Mouse (Mus musculus): Measurements from ENCODE around the gene Dmrt2.

Gene Dmrt2

DNA sequence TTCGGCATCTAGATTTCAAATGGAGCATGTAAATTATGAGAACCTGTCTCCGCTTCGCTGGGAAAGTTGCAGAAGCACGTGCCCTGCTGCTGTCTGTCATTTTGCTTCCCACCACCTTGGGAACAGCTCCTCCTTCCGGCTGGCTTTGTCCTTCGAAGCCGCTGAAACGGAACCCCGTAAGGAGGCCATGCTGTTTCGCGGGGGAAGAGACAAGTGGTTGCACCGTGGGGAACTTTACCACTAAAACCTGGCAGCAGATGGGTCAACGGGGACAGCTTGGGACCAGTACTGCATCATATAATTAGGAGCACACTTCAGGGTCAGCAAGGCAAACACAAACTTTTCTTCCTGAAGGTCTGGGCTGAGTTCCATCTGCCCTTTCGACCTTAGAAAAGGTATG, 26.6 kb downstream of the Dmrt2 start:
- DNase-seq, result no peak

DNA sequence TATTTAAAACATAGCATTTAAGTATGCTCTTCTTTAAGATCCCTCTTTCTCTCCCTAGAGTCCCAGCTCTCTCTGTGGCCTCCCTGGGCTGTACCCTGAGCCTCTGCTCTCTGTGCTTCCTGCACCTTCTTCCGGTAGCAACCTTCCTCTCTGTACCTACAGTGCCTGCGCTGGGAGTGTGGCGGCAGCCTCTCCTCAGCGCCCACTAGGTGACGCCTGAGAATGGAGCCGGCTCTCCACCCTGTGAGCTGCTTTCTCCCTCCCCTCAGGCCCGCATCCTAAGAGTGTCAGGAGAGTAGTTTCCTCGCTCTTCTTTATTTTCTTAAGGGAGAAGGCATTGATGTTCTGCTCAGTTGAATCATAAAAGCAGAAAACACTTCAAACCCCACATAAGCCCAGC, 41.2 kb downstream of the Dmrt2 start:
- peak; percentile 69 for DNase-seq

DNA sequence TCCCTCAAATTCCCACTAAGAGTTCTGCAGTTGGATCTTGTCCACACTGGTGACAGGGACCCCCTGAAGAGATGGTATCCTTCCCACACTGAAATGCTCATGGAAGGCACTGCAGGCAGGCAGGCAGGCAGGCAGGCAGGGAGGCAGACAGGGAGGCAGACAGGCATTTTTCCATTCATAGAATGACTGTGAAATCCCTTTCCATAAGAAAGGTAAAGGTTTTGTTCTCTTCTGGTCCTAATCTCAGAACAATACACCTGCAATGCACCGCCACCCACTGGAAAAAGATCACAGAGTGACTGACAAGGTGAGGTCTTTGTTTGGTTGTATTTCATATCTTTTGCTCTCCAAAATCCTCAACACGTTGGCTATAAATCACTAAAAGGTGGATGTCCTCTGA, 42.7 kb downstream of the Dmrt2 start:
- no peak for DNase-seq

DNA sequence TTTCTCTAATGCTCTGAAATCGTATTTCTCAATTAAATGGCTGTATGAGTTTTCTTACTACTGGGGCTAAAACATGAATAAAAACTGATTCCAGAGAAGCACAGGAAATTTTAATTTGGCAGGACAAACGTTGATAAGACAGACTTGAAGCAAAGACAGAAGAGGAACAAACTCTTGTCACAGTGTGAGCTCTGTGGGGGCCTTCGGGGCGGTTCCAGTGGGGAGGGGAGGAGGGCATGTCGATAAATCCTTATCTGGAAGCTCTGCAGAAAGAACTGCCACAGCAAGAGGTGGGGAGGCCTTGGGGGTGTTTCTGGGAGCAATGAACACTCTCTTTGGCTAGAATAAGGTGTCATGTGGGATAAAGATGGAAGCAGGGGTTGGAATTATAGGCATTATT, 50.4 kb downstream of the Dmrt2 start:
- DNase-seq, result no peak
